Mouse (Mus musculus): Measurements from ENCODE around the gene Aasdhppt. TPM values are rescaled to one million over a fixed set of nuclear protein-coding genes. Genes with fewer than 3 reads are reported as not detected.
A peak's percentile ranks its signal among the peaks of the same experiment; 100 is the strongest.

Aasdhppt gene
- total RNA-seq (2014; rRNA removed), result 33.4 and 34.2 TPM in 2 replicates
- polyA plus RNA-seq (2015; fragmentation: Nextera tagmentation; extraction: Ambion mirVana), result 29.3 and 32.7 TPM in 2 replicates

GRCm38 (mm10) chr9:4309351-4310085 lies at the start of gene Aasdhppt, which contains the start of gene Kbtbd3:
Aasdhppt (minus strand) TSS chr9:4309471.
Kbtbd3 (plus strand) TSS chr9:4309833.
- peak; percentile 100 for DNase-seq
- no peaks in the 10 kb centered on the region for H3K27me3 ChIP-seq (ENCODE audit: insufficient read depth, low read length)
- peak within 1 kb of the TSS; percentile 65 for H3K4me2 ChIP-seq (ENCODE audit: low read depth)
- no peaks in the 10 kb centered on the region for H3K36me3 ChIP-seq (ENCODE audit: insufficient read depth)
- TF ChIP-seq CTCF (IDR thresholded peaks at IDR 0.05; ENCODE audit: low read depth), result peak; percentile 26
- WGBS, result 3% methylated on average over 53 of the region's 53 CpGs
- peaks cover 14% of the 10 kb centered on the region for H3K4me1 ChIP-seq (ENCODE audit: insufficient read depth)
- H3K27ac ChIP-seq (ENCODE audit: low read depth, low read length), result peak within 1 kb of the TSS; percentile 98
- ATAC-seq, result peak; percentile 97
- H3K9me3 ChIP-seq (ENCODE audit: low read length), result no peaks in the 10 kb centered on the region
- H3K4me3 ChIP-seq (ENCODE audit: low read depth, low read length), result peak within 1 kb of the TSS; percentile 56
- H3K9ac ChIP-seq, result peak within 1 kb of the TSS; percentile 80

GRCm38 (mm10) chr9:4353163-4353562 lies 43.9 kb upstream of the Aasdhppt start:
- no peak overlapping the region for H3K4me2 ChIP-seq (ENCODE audit: low read depth)
- 86% methylated on average over 1 of the region's 1 CpGs for WGBS
- no peak overlapping the region for H3K9ac ChIP-seq
- H3K4me1 ChIP-seq (ENCODE audit: insufficient read depth), result no peaks in the 10 kb centered on the region
- TF ChIP-seq CTCF (IDR thresholded peaks at IDR 0.05; ENCODE audit: low read depth), result no peak
- no peak overlapping the region for H3K4me3 ChIP-seq (ENCODE audit: low read depth, low read length)
- H3K9me3 ChIP-seq (ENCODE audit: low read length), result no peaks in the 10 kb centered on the region
- H3K27me3 ChIP-seq (ENCODE audit: insufficient read depth, low read length), result no peaks in the 10 kb centered on the region
- ATAC-seq, result no peak
- H3K27ac ChIP-seq (ENCODE audit: low read depth, low read length), result no peak overlapping the region
- DNase-seq, result no peak
- H3K36me3 ChIP-seq (ENCODE audit: insufficient read depth), result no peaks in the 10 kb centered on the region

- Histone ChIP-seq H3K9ac (no peak overlapping the region), H3K36me3 (ENCODE audit: insufficient read depth) (no peaks in the 10 kb centered on the region), H3K9me3 (ENCODE audit: low read length) (no peaks in the 10 kb centered on the region), H3K4me1 (ENCODE audit: insufficient read depth) (no peaks in the 10 kb centered on the region), H3K4me2 (ENCODE audit: low read depth) (no peak overlapping the region), H3K27me3 (ENCODE audit: insufficient read depth, low read length) (no peaks in the 10 kb centered on the region), H3K27ac (ENCODE audit: low read depth, low read length) (no peak overlapping the region), H3K4me3 (ENCODE audit: low read depth, low read length) (no peak overlapping the region)
- WGBS, result 87% methylated on average over 6 of the region's 6 CpGs
- no peak for ATAC-seq
- TF ChIP-seq CTCF (IDR thresholded peaks at IDR 0.05; ENCODE audit: low read depth), result no peak
- DNase-seq, result no peak
Measured at GRCm38 (mm10) chr9:4318939-4319721, 9.9 kb upstream of the Aasdhppt start.

- TF ChIP-seq CTCF (IDR thresholded peaks at IDR 0.05; ENCODE audit: low read depth), result no peak
- Histone ChIP-seq H3K27me3 (ENCODE audit: insufficient read depth, low read length) (no peaks in the 10 kb centered on the region), H3K9ac (no peak overlapping the region), H3K4me3 (ENCODE audit: low read depth, low read length) (no peak overlapping the region), H3K4me2 (ENCODE audit: low read depth) (no peak overlapping the region), H3K27ac (ENCODE audit: low read depth, low read length) (no peak overlapping the region), H3K36me3 (ENCODE audit: insufficient read depth) (no peaks in the 10 kb centered on the region), H3K9me3 (ENCODE audit: low read length) (no peaks in the 10 kb centered on the region), H3K4me1 (ENCODE audit: insufficient read depth) (0 out of 2 replicates have a peak, but pooled peaks cover 1% of the 10 kb centered on the region)
- WGBS, result 86% methylated on average over 2 of the region's 2 CpGs
- ATAC-seq (no peak), DNase-seq (no peak)
Measured at GRCm38 (mm10) chr9:4315746-4316145, 6.5 kb upstream of the Aasdhppt start.

GRCm38 (mm10) chr9:4313946-4314345 lies 4.7 kb upstream of the Aasdhppt start:
- Histone ChIP-seq H3K9me3 (ENCODE audit: low read length) (no peaks in the 10 kb centered on the region), H3K36me3 (ENCODE audit: insufficient read depth) (no peaks in the 10 kb centered on the region), H3K9ac (no peak overlapping the region), H3K27ac (ENCODE audit: low read depth, low read length) (no peak overlapping the region), H3K4me2 (ENCODE audit: low read depth) (no peak overlapping the region), H3K4me1 (ENCODE audit: insufficient read depth) (0 out of 2 replicates have a peak, but pooled peaks cover 6% of the 10 kb centered on the region), H3K4me3 (ENCODE audit: low read depth, low read length) (no peak overlapping the region), H3K27me3 (ENCODE audit: insufficient read depth, low read length) (no peaks in the 10 kb centered on the region)
- DNase-seq (no peak), ATAC-seq (no peak)
- 82% methylated on average over 4 of the region's 4 CpGs for WGBS
- no peak for TF ChIP-seq CTCF (IDR thresholded peaks at IDR 0.05; ENCODE audit: low read depth)

GRCm38 (mm10) chr9:4311162-4311561 lies 1.9 kb upstream of the Aasdhppt start:
- Histone ChIP-seq H3K9me3 (ENCODE audit: low read length) (no peaks in the 10 kb centered on the region), H3K4me3 (ENCODE audit: low read depth, low read length) (no peak overlapping the region), H3K27me3 (ENCODE audit: insufficient read depth, low read length) (no peaks in the 10 kb centered on the region), H3K9ac (no peak overlapping the region), H3K4me1 (ENCODE audit: insufficient read depth) (peaks cover 14% of the 10 kb centered on the region), H3K36me3 (ENCODE audit: insufficient read depth) (no peaks in the 10 kb centered on the region), H3K4me2 (ENCODE audit: low read depth) (no peak overlapping the region), H3K27ac (ENCODE audit: low read depth, low read length) (no peak overlapping the region)
- ATAC-seq (no peak), DNase-seq (no peak)
- 0 out of 2 replicates have a peak, but pooled peaks have one; percentile 16 for TF ChIP-seq CTCF (IDR thresholded peaks at IDR 0.05; ENCODE audit: low read depth)
- WGBS, result 86% methylated on average over 3 of the region's 3 CpGs

GRCm38 (mm10) chr9:4310706-4311105 lies 1.4 kb upstream of the Aasdhppt start:
- H3K4me3 ChIP-seq (ENCODE audit: low read depth, low read length), result peak overlapping the region; percentile 56
- no peak for TF ChIP-seq CTCF (IDR thresholded peaks at IDR 0.05; ENCODE audit: low read depth)
- peaks cover 14% of the 10 kb centered on the region for H3K4me1 ChIP-seq (ENCODE audit: insufficient read depth)
- ATAC-seq (no peak), DNase-seq (no peak)
- H3K27me3 ChIP-seq (ENCODE audit: insufficient read depth, low read length), result no peaks in the 10 kb centered on the region
- H3K36me3 ChIP-seq (ENCODE audit: insufficient read depth), result no peaks in the 10 kb centered on the region
- 73% methylated on average over 3 of the region's 3 CpGs for WGBS
- H3K9me3 ChIP-seq (ENCODE audit: low read length), result no peaks in the 10 kb centered on the region
- peak overlapping the region; percentile 98 for H3K27ac ChIP-seq (ENCODE audit: low read depth, low read length)
- peak overlapping the region; percentile 80 for H3K9ac ChIP-seq
- peak overlapping the region; percentile 65 for H3K4me2 ChIP-seq (ENCODE audit: low read depth)
